Mouse (Mus musculus) mouse trophoblast stem cell (cell line): ENCODE results near the gene Oxct2a.
"Not testable (repeated sequence)": the region's sequence is repeated elsewhere in the genome, so short reads cannot be mapped to it uniquely, and the experiment has no call there.

Experiments used
- in situ Hi-C, 2 experiments: fragments of 300-500 bp; cut with MseI, MboI; formaldehyde crosslinking; loops; 2 replicates in 1 of 2; 3 replicates in 1 of 2; pipeline ENCODE4 v1.15.1; 2025

The Oxct2a gene

GRCm38 (mm10) chr4:123313010-123313409 is 10.4 kb downstream of the Oxct2a start:
- in situ Hi-C loops: no loop called here

- in situ Hi-C loops: no loop called here
Measured at GRCm38 (mm10) chr4:123311845-123312244, 11.6 kb downstream of the Oxct2a start.

- in situ Hi-C loops: no loop called here
Measured at GRCm38 (mm10) chr4:123308292-123308691, 15.1 kb downstream of the Oxct2a start.

DNA sequence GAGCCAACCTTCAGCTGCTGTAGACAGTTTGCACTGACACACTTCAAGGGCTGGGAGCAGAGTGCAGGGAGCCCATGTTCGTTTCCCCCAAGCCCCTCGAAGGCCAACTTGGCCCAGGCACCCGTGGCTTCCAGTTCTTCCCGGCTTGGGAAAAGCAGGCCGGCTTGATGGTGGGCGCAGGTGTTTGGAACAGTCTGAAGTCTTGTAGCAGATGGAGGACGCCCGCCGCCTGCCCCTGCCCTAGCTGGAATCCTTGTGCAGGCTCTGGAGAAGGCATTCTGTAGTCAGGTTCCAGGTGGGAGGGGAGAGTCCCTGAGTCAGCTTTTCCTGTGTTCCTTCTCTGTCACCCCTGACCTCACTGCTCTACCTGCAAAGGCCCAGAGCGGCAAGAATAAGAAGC is 16.4 kb downstream of the Oxct2a start:
- in situ Hi-C loops: no loop called here

GRCm38 (mm10) chr4:123305789-123306188 is 17.6 kb downstream of the Oxct2a start:
- in situ Hi-C loops: no loop called here

- in situ Hi-C loops: no loop called here
Measured at GRCm38 (mm10) chr4:123298980-123299670, 24.3 kb downstream of the Oxct2a start.

GRCm38 (mm10) chr4:123298226-123298625 is 25.2 kb downstream of the Oxct2a start:
- in situ Hi-C loops: no loop called here

- in situ Hi-C loops: no loop called here
Measured at GRCm38 (mm10) chr4:123297195-123297960, 26.1 kb downstream of the Oxct2a start.

DNA sequence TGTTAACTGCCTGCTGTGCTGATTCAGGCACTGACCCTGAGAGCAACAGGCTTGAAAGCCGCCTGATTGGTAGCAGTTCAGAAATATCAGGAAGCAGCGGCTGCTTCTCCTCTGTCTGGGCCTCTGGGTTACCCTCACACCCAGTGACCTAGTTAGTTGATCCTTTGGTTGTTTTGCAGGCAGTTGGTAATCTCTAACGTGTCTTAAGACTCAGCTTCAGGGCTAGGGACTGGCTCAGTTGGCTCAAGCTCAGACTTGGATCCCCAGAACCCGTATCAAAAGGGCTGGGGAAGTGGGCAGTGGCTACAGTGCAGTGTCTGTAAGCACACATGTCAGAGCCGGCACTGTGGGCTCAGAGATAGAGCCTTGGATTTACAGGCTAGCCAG is 27.3 kb downstream of the Oxct2a start:
- in situ Hi-C loops: no loop called here

- in situ Hi-C loops: no loop called here
Measured at GRCm38 (mm10) chr4:123295516-123296147, 27.8 kb downstream of the Oxct2a start.

DNA sequence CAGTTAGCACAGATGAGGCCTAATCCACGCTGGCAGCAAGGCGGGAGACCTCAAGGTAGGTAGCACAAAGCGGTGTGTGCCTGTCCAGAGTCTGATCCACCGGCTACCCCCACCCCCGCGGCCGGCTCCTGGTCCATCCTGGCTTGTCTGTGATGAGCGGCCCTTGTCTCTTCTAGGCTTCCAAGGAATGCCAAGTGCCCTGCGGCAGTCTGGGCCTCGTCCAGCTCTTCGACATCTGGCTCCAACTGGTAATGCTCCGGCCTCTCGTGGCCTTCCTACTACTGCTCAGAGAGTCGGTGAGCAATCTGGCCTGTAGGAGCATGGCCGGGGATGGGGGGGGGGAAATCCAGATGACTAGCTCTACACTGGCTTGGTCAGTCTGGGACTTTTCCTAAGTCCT is 28.4 kb downstream of the Oxct2a start:
- in situ Hi-C loops: not testable (repeated sequence)

DNA sequence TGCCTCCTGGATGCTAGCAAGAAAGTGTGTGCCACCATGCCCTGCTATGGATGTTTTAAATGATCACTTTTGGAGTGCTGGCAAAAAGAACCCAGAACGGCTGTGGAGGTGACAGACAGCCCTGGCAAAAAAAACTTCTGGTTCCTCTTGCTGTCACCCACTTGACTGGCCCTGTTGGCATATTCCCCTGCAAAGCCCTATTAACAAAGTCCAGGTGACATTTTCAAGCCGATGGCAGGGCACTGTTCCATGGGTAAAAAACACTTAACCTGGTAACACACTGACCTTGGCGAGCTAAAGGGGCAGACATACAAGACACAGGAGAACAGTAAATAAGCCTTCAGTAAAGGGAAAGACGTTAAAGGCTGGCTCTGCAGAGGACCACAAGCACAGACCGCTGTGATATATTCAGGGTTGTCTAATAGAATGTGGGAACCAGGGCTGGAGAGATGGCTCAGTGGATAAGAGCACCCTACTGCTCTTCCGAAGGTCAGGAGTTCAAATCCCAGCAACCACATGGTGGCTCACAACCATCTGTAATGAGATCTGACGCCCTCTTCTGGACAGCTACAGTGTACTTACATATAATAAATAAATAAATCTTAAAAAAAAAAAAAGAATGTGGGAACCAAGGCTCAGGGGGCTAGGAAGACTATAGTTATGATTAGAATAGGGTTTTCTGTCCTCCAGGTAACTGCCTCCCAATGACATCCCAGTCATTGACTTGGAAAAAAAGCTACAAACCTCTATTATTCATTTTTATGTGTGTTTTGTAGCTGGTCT is 29.6 kb downstream of the Oxct2a start:
- in situ Hi-C loops: no loop called here

DNA sequence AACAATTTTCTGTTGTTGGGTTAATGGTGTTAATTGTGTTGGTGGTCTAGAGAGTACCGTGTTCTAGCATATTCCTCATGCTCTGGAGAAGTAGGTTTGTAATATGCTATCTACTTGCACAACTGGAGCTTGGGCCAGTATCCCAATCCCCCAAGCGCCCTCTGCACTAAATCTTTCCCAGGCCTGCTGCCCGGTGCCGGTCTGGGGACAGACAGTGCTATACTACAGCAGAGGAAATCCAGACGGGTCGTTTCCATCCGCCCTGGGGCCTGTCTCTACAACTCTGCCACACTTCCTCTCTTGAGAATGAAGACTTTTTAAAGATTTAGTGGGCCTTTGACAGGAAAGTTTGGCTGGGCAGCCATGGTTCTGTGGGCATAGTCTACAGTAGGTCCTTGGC is 30.4 kb downstream of the Oxct2a start:
- in situ Hi-C loops: no loop called here

GRCm38 (mm10) chr4:123292390-123292789 is 31.0 kb downstream of the Oxct2a start:
- in situ Hi-C loops: no loop called here

GRCm38 (mm10) chr4:123289038-123289437 is 34.4 kb downstream of the Oxct2a start:
- in situ Hi-C loops: no loop called here

DNA sequence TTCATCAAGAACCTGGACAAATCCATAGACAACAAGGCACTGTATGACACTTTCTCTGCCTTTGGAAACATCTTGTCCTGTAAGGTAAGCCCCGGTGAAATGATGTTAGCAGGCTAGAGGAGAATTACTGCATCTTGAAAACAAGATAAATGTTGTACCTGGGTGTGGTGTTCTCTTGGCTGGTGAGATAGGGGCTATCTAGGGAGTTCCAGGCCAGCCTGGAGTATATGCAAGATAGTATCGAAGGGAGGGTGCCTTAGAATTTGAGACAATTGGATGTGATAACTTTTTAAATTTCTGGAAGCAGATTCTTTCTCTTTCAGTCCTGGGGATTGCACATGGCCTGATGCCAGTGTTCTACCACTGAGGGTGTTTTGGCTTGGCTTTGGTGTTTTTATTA is 36.6 kb downstream of the Oxct2a start:
- in situ Hi-C loops: no loop called here

- in situ Hi-C loops: no loop called here
Measured at GRCm38 (mm10) chr4:123284731-123285624, 38.5 kb downstream of the Oxct2a start.

- in situ Hi-C loops: not testable (repeated sequence)
Measured at GRCm38 (mm10) chr4:123283675-123284064, 39.8 kb downstream of the Oxct2a start.

DNA sequence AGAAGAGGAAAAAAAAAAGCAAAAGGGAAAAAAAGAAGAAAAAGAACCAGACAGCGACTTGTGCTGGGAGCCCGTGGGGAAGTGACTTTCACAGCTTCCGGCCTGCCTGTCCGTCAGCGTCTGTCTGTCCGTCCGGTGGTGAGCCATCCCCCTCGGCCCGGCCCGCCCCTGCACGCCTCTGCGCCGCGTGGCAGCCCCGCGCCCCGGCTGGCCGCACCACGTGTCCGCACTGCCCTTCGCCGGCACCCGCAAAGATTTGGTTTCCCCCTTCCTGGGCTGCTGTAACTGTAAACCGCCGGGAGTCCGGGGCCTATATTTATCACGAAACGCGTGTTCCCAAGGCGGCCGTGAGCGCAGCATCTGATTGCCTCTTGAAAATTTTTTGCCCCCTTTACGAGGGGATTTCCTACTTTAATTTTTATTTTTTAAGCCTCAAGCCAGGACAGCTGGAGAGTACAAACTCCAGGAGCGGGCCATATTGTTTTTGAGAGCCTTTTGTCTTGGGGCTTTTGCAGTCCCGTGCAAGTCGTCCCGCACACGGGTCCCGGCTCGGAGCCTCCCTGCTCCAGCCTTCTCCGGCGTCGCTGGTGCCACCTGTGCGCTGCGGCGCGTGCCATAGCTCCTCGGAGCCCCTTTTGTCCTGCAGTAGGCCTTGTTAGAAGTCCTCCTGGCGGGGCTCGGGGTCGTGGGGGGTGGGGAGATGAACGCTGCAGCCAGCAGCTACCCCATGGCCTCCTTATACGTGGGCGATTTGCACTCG is 40.3 kb downstream of the Oxct2a start:
- in situ Hi-C loops: not testable (repeated sequence)

- in situ Hi-C loops: no loop called here
Measured at GRCm38 (mm10) chr4:123282500-123282899, 40.9 kb downstream of the Oxct2a start.
